Mouse (Mus musculus) monocyte, adult 5-6 weeks (primary cell): ENCODE results near the gene Usp45. TPM values are rescaled to one million over a fixed set of nuclear protein-coding genes. Genes with fewer than 3 reads are reported as not detected.

ENCODE experiments used
- ATAC-seq: fragments of 153-309, 156-312 bp; replicated peaks from 2 replicates; pipeline ENCODE4 v1.8.0; 2017; ENCODE audit warnings: mild to moderate bottlenecking; ENCODE audit not compliant: low TSS enrichment, insufficient number of reproducible peaks, severe bottlenecking, poor library complexity, low FRiP score
- total RNA-seq: library from RNA; stranded (forward); fragments of 200-1000, 200-491, 200-594 nt; gene quantifications from 3 replicates; pipeline ENCODE4 v1.2.3, GENCODE M21; 2017

Gene Usp45
- total RNA-seq, 1 experiment from 2014 or later, result 27.2 TPM

GRCm38 (mm10) chr4:21882806-21883205 is 115.8 kb downstream of the Usp45 start:
- ATAC-seq, result no peak

- ATAC-seq, result no peak
Observed at GRCm38 (mm10) chr4:21885831-21886230, 118.9 kb downstream of the Usp45 start.

Other genes starting within 250 kb of the Usp45 start
- gene Prdm13, start 81.2 kb upstream of the Usp45 start, total RNA-seq, result not detected in 3 replicates
- gene Ccnc, start 39.5 kb upstream of the Usp45 start, total RNA-seq, result 31.3 to 41.9 TPM (median 40.8 TPM) in 3 replicates
- gene Tstd3, start 56 bp downstream of the Usp45 start, total RNA-seq, result 33.6 to 48.4 TPM (median 45.4 TPM) in 3 replicates
- gene Pnisr, start 80.4 kb downstream of the Usp45 start, total RNA-seq, result 225 to 339 TPM (median 254 TPM) in 3 replicates
- 0.95 to 8.2 TPM (median 2.5 TPM) in 3 replicates for gene Coq3, start 112.5 kb downstream of the Usp45 start, total RNA-seq
- 0.10 TPM in 1 of 3 replicates, not detected in the others for gene Faxc, start 164.2 kb downstream of the Usp45 start, total RNA-seq